Mouse (Mus musculus) heart, adult 2 months (tissue): ENCODE measurements around the gene Ccdc113.

Experiments used
- CTCF ChIP-seq: fragments of 200-600 bp; IDR thresholded peaks from 2 replicates; pipeline ENCODE4 v1.8.1; 2022; ENCODE audit warnings: antibody characterized with exemption, mild to moderate bottlenecking, moderate library complexity
- EP300 ChIP-seq: fragments of 200-500 bp; IDR thresholded peaks from 2 replicates; pipeline ENCODE4 v1.6.1; 2011; ENCODE audit warnings: low read depth, low read length, control low read depth; ENCODE audit not compliant: insufficient read depth
- POLR2A ChIP-seq: fragments of 200-500 bp; IDR thresholded peaks from 2 replicates; pipeline ENCODE4 v1.6.1; 2011; ENCODE audit warnings: mild to moderate bottlenecking, low read depth, low read length, control low read depth; ENCODE audit not compliant: insufficient read depth

DNA sequence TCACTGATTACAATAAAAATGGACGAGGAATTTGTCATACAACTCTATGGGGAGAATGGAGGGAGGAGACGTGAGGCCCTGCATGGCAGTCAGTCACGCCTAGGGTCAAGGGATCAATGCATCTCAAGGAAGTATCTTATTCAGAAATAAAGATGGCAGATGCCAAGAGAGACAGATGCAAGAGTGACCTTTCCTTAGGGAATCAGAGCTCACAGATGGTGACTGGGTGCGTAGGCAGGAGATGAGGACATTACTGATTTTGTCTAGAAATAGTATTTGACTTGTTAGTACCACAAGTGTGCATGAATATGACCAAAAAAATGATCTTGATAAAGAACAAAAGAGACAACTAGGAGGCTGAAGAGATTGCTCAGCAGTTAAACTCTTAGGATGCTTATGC is 21.6 kb upstream of the Ccdc113 start:
- TF ChIP-seq EP300 (no peak), POLR2A (no peak), CTCF (no peak)
